In genomic region chr6:85137217-85138035, GRCm38 (mm10) we compare ENCODE assay signal across 8 mouse cellular contexts. TPM values are rescaled to one million over a fixed set of nuclear protein-coding genes. Genes with fewer than 3 reads are reported as not detected.
DNase-seq lines count a peak whose midpoint lies in the region; ATAC-seq lines count a peak whose summit lies in the region.

Gene Spr, minus strand, starts transcription at chr6:85137766.

- H3K4me3 ChIP-seq in megakaryocyte, embryonic 14.5 days (replicated peaks), result peak within 1 kb of the TSS; percentile 93

- H3K36me3 ChIP-seq in megakaryocyte, embryonic 14.5 days (replicated peaks; ENCODE audit: low read length), result peaks cover 16% of the 10 kb centered on the region

- H3K9me3 ChIP-seq in megakaryocyte, embryonic 14.5 days, result no peaks in the 10 kb centered on the region

- no peaks in the 10 kb centered on the region for H3K27me3 ChIP-seq in megakaryocyte, embryonic 14.5 days (replicated peaks)

- peaks cover 29% of the 10 kb centered on the region for H3K4me1 ChIP-seq in megakaryocyte, embryonic 14.5 days

- peak; percentile 98 for DNase-seq in ZHBTc4 (ENCODE audit: low read depth, low spot score)
- peak; percentile 87 to 88 for DNase-seq in gastrocnemius, adult 8-10 months (ENCODE audit: low spot score in 2 of 2)
- DNase-seq in hindlimb bud, embryonic 11.5 days (ENCODE audit: extremely low spot score, low read depth, low spot score), result peak; percentile 62
- peak; percentile 72 to 80 for DNase-seq in left cerebral cortex, adult 8-10 months (ENCODE audit: low spot score in 2 of 2)
- DNase-seq in right cerebral cortex, postnatal 10 days (ENCODE audit: low spot score in 2 of 2), result peak; percentile 91 to 92
- DNase-seq in urinary bladder, postnatal 25 days (ENCODE audit: low spot score), result peak; percentile 92

- ATAC-seq in common myeloid progenitor, adult 5-6 weeks (replicated peaks; ENCODE audit: low read depth, poor library complexity, severe bottlenecking), result peak; percentile 76

RNA-seq across cellular contexts. Expression of gene Spr, which starts in this region (rescaled TPM):
- total RNA-seq in common myeloid progenitor, adult 5-6 weeks (2017), result 23.2 and 35.7 TPM in 2 replicates
- 10 to 100 TPM; 49.3 to 59.9 (median 58.7) TPM for total RNA-seq in gastrocnemius, adult 8-10 months (2022)
- 10 to 100 TPM; 42.5 to 48.4 (median 46.0) TPM for total RNA-seq in left cerebral cortex, adult 8-10 months (2022)
- 23.7 and 32.1 TPM in 2 replicates for polyA plus RNA-seq in megakaryocyte, embryonic 14.5 days (2012; ENCODE audit: insufficient read depth, low replicate concordance)

Comparison
In these comparisons a context has a peak if more than half of its experiments do, and no peak if none do; other contexts are left out.
1. Peak in every context shown above with its lines: DNase-seq, ATAC-seq and H3K4me3 ChIP-seq.